Mouse (Mus musculus) neutrophil, adult 59 days (primary cell): ENCODE measurements around the gene Khdc1a. TPM values are rescaled to one million over a fixed set of nuclear protein-coding genes. Genes with fewer than 3 reads are reported as not detected.

Experiments used
- total RNA-seq, 2 experiments: library from RNA; stranded (reverse); gene quantifications; 1 replicate in 1 of 2; 2 replicates in 1 of 2; pipeline ENCODE4 v1.2.4; 2023

The Khdc1a gene
- total RNA-seq = not detected

GRCm38 (mm10) chr1:21349341-21349740 lies at the start of gene Khdc1a:
Gene Khdc1a, plus strand, starts transcription at chr1:21349641.

GRCm38 (mm10) chr1:21368031-21368430 lies 18.6 kb downstream of the Khdc1a start, which contains the start of gene Khdc1c:
Gene Khdc1c, plus strand, starts transcription at chr1:21368331.

GRCm38 (mm10) chr1:21383256-21383655 lies 33.8 kb downstream of the Khdc1a start, which contains the start of gene Khdc1b:
Gene Khdc1b, plus strand, starts transcription at chr1:21383556.

Other genes starting within 250 kb of the Khdc1a start
- gene Tmem14a, start 131.1 kb upstream of the Khdc1a start, total RNA-seq = under 1 TPM; 0.44 to 0.51 TPM
- gene Gsta3, start 109.1 kb upstream of the Khdc1a start, total RNA-seq = not detected
- gene Khdc1c, start 18.7 kb downstream of the Khdc1a start, total RNA-seq = not detected
- gene Khdc1b, start 33.9 kb downstream of the Khdc1a start, total RNA-seq = not detected